Mouse (Mus musculus) yolk sac, embryonic 10.5 days (tissue): ENCODE data around the gene Macf1.

Source experiments
- DNase-seq: peaks from one replicate; pipeline ENCODE4 v3.0.0-alpha.2; 2017; ENCODE audit warnings: low spot score

The Macf1 gene

GRCm38 (mm10) chr4:123404056-123404455 lies 280.1 kb downstream of the Macf1 start:
- DNase-seq = no peak

DNA sequence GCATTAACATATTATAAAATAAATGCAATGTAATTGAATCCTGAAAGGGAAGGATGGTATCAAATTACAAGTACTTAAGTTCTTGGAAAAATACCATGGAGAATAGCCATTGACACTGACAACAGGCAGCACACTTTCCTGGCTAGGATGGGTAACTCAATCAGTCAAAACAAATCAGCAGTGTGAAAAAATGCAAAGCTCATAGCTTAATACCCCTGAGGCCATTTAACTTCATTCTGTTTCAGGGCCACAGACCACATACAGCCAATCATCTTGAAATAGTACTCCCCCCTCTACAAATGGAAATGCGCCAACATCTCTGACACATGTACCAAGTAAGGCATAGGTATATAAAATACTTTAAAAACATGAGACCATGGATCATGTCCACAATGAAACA lies 281.9 kb downstream of the Macf1 start:
- DNase-seq = no peak

DNA sequence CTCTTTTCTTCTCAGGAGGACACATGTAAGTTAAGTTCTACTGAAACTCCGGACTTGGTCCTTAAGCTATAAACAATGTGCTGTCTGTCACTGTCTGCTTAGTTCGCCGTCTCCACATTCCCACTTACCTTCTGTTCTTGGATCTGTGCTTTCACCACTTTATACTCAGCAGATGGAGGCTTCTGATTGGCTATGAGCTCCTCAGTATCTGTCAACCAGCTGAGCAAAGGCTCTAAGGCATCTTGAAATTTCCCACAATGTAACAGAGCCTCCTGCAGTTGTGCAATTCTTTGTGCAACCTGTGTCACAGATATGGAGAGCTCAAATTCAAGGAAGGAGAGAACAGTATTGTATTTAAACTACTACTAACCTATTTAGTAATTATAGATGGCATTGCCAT lies 282.9 kb downstream of the Macf1 start:
- no peak for DNase-seq

DNA sequence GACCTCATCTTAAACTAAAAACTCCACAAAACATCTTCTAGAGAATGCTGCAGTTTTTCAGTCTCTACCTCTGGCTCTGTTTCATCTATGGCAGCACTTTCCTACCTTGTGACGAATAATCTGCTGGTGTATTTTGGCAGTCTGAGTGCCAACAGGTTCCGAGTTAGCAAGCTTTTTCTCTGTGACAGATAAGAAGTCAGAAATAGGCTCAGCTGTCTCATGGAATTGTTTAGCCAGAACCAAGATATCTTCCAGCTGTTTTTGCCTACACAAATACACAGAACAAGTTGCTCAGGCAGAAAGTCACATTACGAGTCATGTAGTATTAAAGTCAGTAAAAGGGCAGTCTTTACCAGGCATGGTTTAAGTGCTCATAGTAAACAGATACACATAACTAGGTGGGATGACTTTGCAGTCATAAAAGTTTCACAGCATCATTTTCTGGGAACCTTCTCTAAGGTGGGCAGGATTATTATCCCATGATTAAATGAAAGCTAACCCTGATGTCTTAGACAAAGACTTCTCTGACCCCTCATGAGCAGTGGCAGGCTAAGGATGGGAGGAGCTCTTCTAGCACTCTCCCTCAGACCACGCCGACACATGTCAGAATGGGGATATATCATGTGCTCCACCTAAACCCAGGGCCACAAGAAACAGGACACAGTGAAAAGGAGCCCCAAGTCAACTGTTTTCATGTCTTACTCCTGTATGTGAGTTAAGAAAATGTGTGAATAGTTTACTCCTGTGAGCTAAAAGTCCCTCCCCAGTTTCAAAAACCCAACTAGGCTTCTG lies 286.3 kb downstream of the Macf1 start:
- DNase-seq = no peak

GRCm38 (mm10) chr4:123397049-123397448 lies 287.1 kb downstream of the Macf1 start:
- no peak for DNase-seq

- no peak for DNase-seq
Observed at GRCm38 (mm10) chr4:123395435-123396000, 288.6 kb downstream of the Macf1 start.

DNA sequence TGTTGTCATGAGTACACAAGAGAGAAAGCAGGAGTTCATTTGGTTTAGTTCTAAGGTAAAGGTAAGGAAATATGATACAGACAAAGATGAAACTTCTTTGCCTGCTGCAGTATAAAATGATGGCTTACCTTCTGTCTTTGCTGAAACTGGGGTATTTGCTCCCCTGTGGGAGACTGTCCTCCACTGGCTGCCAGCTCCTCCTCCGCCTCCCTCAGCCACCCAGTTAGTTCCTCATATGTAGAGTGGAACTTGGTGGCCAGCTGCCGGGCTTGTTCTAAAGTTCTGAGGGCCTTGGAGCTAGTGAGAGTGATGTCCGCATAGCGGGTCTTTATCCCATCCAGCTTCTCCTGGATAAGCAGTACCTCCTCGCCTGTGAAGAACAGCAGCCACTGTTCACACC lies 289.3 kb downstream of the Macf1 start:
- DNase-seq = no peak

GRCm38 (mm10) chr4:123394269-123394668 lies 289.9 kb downstream of the Macf1 start:
- DNase-seq = no peak

DNA sequence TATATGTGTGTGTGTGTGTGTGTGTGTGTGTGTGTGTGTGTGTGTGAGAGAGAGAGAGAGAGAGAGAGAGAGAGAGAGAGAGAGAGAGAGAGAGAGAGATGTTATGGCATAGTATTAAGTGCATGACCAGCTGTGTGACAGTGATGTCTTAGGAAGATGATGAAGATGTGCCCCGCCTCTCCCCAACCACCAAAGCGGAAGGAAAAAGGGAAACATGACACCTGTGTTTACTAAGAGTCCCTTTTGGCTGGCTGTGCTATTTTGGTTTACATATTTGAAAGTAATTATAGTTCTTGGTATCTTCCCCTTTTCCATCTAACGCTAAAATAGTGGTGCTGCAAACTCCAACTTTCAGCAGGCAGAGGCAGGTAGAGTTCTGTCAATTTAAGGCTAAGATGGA lies 291.2 kb downstream of the Macf1 start:
- DNase-seq = no peak

- DNase-seq = no peak
Observed at GRCm38 (mm10) chr4:123392187-123392586, 292.0 kb downstream of the Macf1 start.

GRCm38 (mm10) chr4:123385028-123385427 lies 299.1 kb downstream of the Macf1 start:
- no peak for DNase-seq

GRCm38 (mm10) chr4:123383173-123383572 lies 301.0 kb downstream of the Macf1 start:
- no peak for DNase-seq

GRCm38 (mm10) chr4:123382051-123382450 lies 302.1 kb downstream of the Macf1 start:
- no peak for DNase-seq

DNA sequence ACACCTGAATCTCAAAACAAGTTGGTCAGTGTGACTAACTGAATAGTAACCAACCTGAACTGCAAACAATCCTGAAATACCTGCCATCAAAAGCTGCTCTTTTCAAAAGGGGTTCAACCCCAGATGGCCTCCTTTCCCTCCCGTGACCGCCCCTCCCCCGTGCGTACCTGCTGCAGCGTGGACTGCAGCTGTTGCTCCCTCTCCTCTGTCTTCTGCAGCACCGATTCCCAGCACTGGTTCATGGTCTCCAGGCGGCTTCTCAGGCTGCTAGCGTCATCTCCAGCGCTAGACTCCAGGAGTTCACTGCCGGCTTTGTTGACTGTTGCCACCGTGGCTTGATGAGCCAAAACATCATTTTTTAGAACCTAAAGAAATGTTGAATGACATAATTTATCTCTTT lies 302.6 kb downstream of the Macf1 start:
- no peak for DNase-seq

GRCm38 (mm10) chr4:123376031-123376430 lies 308.1 kb downstream of the Macf1 start:
- peak; percentile 35 for DNase-seq

DNA sequence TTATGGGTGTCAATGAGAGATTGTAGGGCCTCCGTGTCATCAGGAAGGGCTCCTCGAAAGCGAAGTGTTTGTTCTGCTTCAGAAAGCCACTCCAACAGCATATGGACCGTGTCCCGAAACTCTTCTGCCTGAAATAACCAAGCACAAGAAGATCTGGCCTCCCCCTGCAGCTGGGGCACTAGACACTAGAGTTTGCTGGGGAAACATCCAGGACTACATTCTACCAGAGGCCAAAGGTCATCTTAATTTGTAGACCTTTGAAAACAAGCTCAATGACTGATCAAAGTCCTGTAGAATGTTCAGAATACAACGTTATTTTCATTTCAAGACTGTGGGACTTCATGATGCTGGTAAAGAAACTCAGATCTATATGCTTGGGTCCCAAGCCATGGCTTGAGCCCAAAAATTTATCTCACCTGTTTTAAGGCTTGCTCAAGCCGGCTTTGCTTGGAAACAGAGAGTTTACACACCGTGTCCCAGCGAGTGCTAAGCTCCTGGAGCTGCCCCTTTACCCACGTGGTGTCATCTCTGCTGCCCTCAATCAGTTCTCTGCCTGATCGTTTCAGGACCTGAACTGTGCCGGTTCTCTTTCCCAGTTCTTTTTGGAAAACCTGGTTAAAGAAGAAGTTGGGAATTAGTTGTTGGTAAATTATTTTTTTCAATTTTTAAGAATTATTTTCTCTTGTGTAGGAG lies 309.7 kb downstream of the Macf1 start:
- DNase-seq = peak; percentile 38

GRCm38 (mm10) chr4:123363555-123363954 lies 320.6 kb downstream of the Macf1 start:
- DNase-seq = no peak

DNA sequence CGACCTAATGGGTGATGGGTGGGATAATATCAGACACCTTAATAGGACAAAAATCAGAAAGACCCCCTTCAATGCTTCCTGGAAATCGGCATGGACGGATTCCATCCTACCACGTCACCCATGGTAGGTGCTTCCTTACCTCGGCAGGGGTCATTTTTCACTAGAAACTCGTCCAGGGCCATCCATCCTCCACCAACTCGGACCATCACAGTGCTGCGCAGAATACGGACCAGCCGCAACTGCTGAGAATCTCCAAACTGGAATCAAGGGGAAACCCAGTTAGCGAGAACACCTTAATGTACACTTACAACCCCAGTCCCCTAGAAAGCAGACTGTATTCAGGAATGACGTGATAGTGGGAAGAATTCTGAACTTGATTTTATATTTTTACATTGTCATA lies 323.4 kb downstream of the Macf1 start:
- no peak for DNase-seq

DNA sequence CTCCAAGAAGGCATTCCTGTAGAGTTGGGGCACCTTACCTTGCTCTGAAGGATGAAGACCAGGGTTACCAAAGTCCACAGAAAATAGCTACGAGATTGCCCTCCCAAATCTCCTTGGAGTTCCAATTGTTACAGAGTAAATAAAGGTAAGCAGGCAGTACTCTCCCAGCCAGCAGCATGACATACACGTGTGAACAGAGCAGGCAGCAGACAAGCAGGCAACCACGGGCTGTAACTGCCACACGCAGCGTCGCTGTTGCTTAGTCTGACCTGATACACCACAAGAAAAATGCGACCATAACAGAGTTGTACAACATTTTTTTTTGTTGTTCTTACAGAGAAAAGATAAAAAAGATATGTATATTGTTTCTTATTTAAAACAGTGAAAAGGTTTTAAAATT lies 325.5 kb downstream of the Macf1 start:
- no peak for DNase-seq

DNA sequence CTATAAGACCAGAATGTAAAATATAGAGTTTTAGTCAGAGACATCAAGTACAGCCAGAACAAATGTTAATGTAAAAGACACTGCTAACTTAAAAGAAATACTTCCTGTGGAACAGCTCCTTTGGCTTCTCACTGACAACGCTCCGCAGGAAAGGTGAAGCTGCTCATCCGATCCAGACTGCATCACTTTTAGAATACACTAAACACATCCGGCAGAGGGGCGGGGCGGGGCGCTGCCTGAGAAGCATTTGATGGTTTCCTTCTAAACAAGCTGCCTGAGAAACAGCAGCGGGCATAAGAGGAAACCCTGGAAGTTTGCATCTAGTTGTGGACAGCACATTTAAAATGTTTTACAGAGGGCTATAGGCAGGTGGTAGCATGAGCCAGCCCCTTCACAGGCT lies 328.2 kb downstream of the Macf1 start:
- DNase-seq = no peak

- DNase-seq = no peak
Observed at GRCm38 (mm10) chr4:123353271-123353877, 330.8 kb downstream of the Macf1 start.

DNA sequence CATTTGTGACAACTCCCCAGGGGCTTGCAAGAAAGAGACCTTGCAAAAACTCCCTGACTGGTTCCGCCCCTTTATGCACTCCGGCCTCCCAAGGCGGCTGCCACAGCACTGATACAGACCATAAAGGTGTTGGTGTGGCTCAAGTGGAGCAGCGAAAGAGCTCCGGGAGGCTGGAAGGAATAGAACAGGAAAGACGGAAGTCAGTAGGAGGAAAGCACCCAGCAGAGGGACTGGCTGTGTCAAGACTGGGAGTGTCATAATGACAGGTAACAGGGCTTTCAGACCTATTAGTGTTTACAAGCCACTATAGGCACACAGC lies 340.7 kb downstream of the Macf1 start:
- DNase-seq = no peak
